Mouse (Mus musculus): Measurements from ENCODE around the gene Tead1. TPM values are rescaled to one million over a fixed set of nuclear protein-coding genes. Genes with fewer than 3 reads are reported as not detected.
A peak's percentile ranks its signal among the peaks of the same experiment; 100 is the strongest.

The Tead1 gene
- polyA plus RNA-seq, 1 experiment from 2014 or later = 16.9 TPM

DNA sequence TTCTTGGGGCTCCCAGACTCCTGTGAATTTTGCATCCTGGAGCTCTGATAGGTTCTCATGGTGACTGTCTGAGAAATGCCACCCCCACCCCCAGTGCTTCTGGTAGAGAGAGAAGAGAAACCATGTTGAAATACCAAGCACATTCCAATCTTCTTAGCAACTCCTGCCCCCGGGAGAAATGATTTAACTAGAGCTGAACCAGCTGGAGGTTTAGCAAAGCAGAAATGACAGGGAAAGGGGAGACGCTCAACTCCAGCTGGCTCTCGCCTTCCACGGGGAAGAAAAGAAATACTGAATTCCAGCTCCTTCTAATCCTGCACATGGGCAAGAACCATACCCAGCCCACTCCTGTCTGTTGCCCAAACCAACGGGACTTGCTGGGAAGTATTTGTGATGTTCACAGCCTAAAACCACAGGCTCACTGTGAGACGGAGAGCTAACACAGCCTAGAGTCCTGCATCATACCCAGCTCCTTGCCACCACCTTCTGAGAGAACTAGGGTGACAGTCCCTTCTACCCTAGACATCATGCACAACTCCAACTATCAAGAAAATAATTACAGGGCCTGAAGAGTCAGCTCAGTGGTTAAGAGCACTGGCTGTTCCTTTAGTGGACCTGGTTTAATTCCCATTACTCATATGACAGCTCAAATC, 15.7 kb upstream of the Tead1 start:
- ATAC-seq = peak; percentile 45; the same call in 1 of the 2 replicates
- peaks cover 15% of the 10 kb centered on the region for H3K4me1 ChIP-seq (replicated peaks)
- no peak overlapping the region for H3K4me3 ChIP-seq (replicated peaks)
- no peak overlapping the region for H3K9ac ChIP-seq (replicated peaks)
- H3K27me3 ChIP-seq = no peaks in the 10 kb centered on the region
- H3K9me3 ChIP-seq = no peaks in the 10 kb centered on the region
- peak overlapping the region; percentile 26; the same call in 1 of the 2 replicates for H3K27ac ChIP-seq
- no peaks in the 10 kb centered on the region for H3K36me3 ChIP-seq
- H3K4me2 ChIP-seq (replicated peaks) = no peak overlapping the region; the same call in 1 of the 2 replicates
- 20% methylated on average over 6 of the region's 6 CpGs for WGBS

- no peak overlapping the region for H3K27ac ChIP-seq
- H3K9ac ChIP-seq (replicated peaks) = no peak overlapping the region
- no peaks in the 10 kb centered on the region for H3K4me1 ChIP-seq (replicated peaks)
- H3K4me3 ChIP-seq (replicated peaks) = no peak overlapping the region
- H3K4me2 ChIP-seq (replicated peaks) = no peak overlapping the region
- 0 out of 2 replicates have a peak, but pooled peaks cover 4% of the 10 kb centered on the region for H3K27me3 ChIP-seq
- H3K9me3 ChIP-seq = no peaks in the 10 kb centered on the region
- no peaks in the 10 kb centered on the region for H3K36me3 ChIP-seq
- WGBS = 92% methylated on average over 2 of the region's 2 CpGs
- ATAC-seq = no peak
Measured at GRCm38 (mm10) chr7:112669993-112670392, 9.1 kb upstream of the Tead1 start.

DNA sequence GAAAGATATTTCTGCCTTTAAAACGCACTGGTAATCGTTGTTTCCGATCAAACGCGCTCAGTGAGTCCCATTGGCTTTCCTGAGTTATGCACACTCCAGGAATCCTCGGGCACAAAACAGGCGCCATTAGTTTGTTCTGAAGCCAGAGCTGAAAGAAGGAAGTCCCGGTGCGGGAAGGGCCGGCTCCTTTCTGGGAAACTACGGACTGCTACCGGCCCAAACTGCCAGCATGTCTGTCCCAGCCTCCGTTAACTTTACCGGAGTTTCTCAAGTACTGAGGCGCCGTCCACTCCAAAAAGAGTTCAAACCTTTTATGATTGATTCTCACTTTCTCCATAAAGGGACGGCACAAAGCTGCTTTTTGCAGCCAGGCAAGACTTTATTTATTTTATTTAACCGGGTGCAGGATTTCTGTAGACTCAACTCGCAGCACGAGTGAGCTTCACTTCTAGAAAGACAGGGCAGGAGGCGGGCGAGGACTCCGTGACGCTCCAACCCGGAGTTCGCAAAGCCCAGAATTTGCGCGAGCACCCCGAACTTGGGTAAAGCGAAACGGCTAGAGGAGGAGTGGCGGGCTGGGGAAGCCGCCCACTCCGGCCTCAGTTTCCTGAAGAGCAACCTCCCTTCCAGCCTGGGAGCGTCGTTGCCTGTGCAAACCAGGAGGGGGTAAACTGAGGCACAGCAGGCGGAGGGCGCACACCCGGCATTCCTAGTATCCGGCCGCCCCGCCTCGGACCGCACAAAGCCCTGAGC, 524 bp upstream of the Tead1 start:
- H3K27me3 ChIP-seq = peaks cover 17% of the 10 kb centered on the region; the same call in 1 of the 2 replicates
- peak overlapping the region; percentile 58 for H3K9ac ChIP-seq (replicated peaks)
- peak; percentile 73 for ATAC-seq
- no peaks in the 10 kb centered on the region for H3K9me3 ChIP-seq
- peaks cover 29% of the 10 kb centered on the region for H3K4me1 ChIP-seq (replicated peaks)
- under 1% methylated on average over 37 of the region's 44 CpGs for WGBS
- peak overlapping the region; percentile 85 for H3K4me3 ChIP-seq (replicated peaks)
- peak overlapping the region; percentile 51 for H3K27ac ChIP-seq
- H3K4me2 ChIP-seq (replicated peaks) = peak overlapping the region; percentile 81
- no peaks in the 10 kb centered on the region for H3K36me3 ChIP-seq

DNA sequence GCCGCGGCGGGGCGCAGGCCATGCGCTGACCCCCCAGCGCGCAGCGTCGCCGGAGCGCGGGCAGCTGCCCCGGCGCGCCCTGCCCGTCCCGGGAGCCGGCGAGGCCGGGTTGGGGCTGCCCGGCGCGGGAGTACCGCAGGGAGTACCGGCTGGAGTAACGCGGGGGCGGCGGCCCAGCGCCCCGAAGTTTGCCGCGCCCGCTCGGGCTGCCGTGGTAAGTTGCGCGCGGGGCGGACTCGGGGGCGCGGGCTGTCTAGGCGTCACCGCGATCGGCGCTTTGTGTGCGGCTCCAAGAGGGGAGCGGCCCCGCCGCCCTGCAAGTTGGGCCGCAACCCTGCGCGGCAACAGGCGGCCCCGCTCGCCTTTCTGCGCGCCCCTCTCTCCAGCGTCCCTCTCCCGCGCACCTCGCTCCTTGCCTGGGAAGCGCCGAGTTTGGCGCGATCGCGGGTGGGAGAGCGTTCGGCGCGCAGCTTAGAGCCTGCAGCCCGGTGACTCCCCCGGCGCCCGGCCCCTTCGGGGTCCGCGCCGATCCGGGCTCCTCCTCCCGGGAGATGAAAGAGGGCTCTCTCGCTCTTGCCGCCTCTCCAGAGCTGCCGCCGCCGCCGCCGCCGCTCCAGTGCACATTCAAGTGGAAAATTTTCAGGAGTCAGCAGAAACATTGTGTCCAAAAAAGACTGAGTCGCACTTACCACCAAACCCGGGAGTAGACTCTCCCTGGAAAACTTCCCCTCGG, 561 bp downstream of the Tead1 start:
- under 1% methylated on average over 93 of the region's 95 CpGs for whole genome bisulfite sequencing

DNA sequence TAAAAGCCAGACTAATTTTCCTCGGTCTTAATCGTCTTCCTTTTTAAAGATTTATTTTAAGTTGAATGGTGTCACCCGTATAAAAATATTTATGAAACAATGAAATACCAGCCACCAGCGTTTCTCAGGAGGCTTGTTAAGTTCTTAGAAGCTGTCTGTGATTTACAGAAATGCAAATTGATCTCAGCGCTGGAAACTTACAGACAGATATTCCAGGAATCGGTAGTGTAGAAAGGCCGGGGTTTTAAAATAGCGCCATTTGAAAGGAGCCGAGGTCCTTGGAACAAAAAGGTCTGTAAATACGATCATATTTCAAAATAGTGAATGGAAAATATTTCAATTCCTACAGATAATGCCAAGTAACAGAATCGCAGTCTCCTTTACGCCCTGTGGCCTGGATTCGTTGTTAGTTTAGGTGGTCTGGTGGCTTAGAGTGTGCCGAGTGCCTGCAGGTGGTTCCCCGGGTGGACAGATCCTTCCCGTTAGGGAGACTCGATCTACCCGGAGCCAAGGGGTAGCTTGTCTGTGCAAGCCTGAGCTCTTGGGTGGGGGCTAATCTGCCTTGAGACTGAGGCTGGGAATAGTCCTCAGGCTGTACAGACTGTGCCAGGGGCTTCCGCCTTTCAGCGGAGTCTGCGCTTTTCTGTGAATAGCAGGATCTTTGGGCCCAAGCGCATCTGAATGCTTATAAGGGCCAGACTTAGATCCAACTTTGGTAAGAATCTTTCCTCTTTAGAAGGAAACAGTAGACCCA, 1.6 kb downstream of the Tead1 start:
- peaks cover 50% of the 10 kb centered on the region for H3K4me1 ChIP-seq (replicated peaks)
- ATAC-seq = no peak; the same call in 1 of the 2 replicates
- under 1% methylated on average over 22 of the region's 22 CpGs for WGBS
- no peaks in the 10 kb centered on the region for H3K9me3 ChIP-seq
- peak overlapping the region; percentile 70 for H3K27ac ChIP-seq
- H3K9ac ChIP-seq (replicated peaks) = peak overlapping the region; percentile 85
- no peaks in the 10 kb centered on the region for H3K36me3 ChIP-seq
- peak overlapping the region; percentile 85 for H3K4me3 ChIP-seq (replicated peaks)
- H3K27me3 ChIP-seq = peaks cover 13% of the 10 kb centered on the region; the same call in 1 of the 2 replicates
- H3K4me2 ChIP-seq (replicated peaks) = peak overlapping the region; percentile 81

More for the DNA sequence above, 561 bp downstream of the Tead1 start:
- no peaks in the 10 kb centered on the region for H3K36me3 ChIP-seq
- H3K27ac ChIP-seq = peak overlapping the region; percentile 78
- peak overlapping the region; percentile 85 for H3K4me3 ChIP-seq (replicated peaks)
- peak overlapping the region; percentile 85 for H3K9ac ChIP-seq (replicated peaks)
- H3K9me3 ChIP-seq = no peaks in the 10 kb centered on the region
- H3K27me3 ChIP-seq = peaks cover 13% of the 10 kb centered on the region; the same call in 1 of the 2 replicates
- peaks cover 40% of the 10 kb centered on the region for H3K4me1 ChIP-seq (replicated peaks)
- peak overlapping the region; percentile 81 for H3K4me2 ChIP-seq (replicated peaks)
- ATAC-seq = peak; percentile 77

DNA sequence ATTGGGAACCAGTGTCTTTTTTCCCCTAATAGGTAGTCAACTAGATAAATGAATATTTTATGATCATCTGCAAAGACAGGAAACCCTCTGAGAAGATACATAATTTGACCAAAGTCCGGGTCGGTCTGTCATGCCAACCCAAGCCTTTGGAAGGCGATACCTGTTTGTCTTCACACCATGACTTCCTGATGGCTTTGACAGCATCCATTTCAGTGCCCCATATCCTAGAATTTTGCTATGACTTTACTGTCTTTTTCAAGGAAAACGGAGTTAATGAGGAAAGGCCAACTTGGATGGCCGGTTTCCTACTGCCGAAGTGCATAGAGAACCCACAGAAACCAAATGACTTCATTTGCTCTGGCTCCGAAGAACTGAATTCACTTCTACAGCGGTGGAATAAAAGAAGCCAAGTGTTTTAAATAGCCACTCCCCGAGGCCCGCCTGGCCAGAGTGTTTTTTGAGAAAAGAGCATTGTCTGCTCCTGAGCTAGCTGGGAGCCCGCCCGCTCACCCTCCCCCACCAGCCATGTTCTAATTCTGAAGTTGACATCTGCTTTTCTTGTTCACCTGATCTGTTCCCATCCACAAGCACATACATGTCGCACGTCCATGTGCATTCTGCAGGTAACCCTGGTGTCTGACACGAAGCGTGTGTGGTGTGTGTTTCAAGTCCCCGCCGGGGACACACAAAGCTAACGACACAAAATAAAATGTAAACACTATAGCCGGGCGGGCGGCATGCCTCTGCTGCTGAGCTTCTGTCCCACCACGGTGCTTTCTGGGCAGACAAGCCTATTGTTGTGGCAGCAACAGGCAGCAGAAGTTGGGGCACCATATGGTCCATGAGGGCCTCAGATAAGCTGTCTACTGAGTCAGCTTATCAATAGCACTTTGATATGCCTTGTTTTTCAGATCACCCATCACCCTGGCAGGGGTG, 5.8 kb downstream of the Tead1 start:
- peak; percentile 69 for ATAC-seq
- Histone ChIP-seq H3K9me3 (no peaks in the 10 kb centered on the region), H3K4me3 (replicated peaks) (peak overlapping the region; percentile 7; the same call in 1 of the 2 replicates), H3K36me3 (no peaks in the 10 kb centered on the region), H3K27ac (peak overlapping the region; percentile 67), H3K27me3 (0 out of 2 replicates have a peak, but pooled peaks cover 2% of the 10 kb centered on the region), H3K9ac (replicated peaks) (no peak overlapping the region; the same call in 1 of the 2 replicates), H3K4me2 (replicated peaks) (peak overlapping the region; percentile 45), H3K4me1 (replicated peaks) (peaks cover 86% of the 10 kb centered on the region)
- 4% methylated on average over 23 of the region's 23 CpGs for WGBS

- no peak overlapping the region for H3K4me3 ChIP-seq (replicated peaks)
- no peaks in the 10 kb centered on the region for H3K36me3 ChIP-seq
- peaks cover 91% of the 10 kb centered on the region for H3K4me1 ChIP-seq (replicated peaks)
- H3K9ac ChIP-seq (replicated peaks) = no peak overlapping the region; the same call in 1 of the 2 replicates
- 0 out of 2 replicates have a peak, but pooled peaks cover 6% of the 10 kb centered on the region for H3K27me3 ChIP-seq
- no peak overlapping the region for H3K27ac ChIP-seq
- no peak overlapping the region for H3K4me2 ChIP-seq (replicated peaks)
- H3K9me3 ChIP-seq = no peaks in the 10 kb centered on the region
- 55% methylated on average over 3 of the region's 3 CpGs for WGBS
- ATAC-seq = no peak
Measured at GRCm38 (mm10) chr7:112685993-112686392, 6.9 kb downstream of the Tead1 start.

GRCm38 (mm10) chr7:112686586-112686985, 7.5 kb downstream of the Tead1 start:
- H3K36me3 ChIP-seq = no peaks in the 10 kb centered on the region
- no peak overlapping the region for H3K4me2 ChIP-seq (replicated peaks)
- no peak overlapping the region for H3K4me3 ChIP-seq (replicated peaks)
- H3K9me3 ChIP-seq = no peaks in the 10 kb centered on the region
- peaks cover 93% of the 10 kb centered on the region for H3K4me1 ChIP-seq (replicated peaks)
- no peak for ATAC-seq
- no peak overlapping the region for H3K27ac ChIP-seq
- WGBS = 43% methylated on average over 10 of the region's 10 CpGs
- H3K27me3 ChIP-seq = 0 out of 2 replicates have a peak, but pooled peaks cover 6% of the 10 kb centered on the region
- no peak overlapping the region for H3K9ac ChIP-seq (replicated peaks)

DNA sequence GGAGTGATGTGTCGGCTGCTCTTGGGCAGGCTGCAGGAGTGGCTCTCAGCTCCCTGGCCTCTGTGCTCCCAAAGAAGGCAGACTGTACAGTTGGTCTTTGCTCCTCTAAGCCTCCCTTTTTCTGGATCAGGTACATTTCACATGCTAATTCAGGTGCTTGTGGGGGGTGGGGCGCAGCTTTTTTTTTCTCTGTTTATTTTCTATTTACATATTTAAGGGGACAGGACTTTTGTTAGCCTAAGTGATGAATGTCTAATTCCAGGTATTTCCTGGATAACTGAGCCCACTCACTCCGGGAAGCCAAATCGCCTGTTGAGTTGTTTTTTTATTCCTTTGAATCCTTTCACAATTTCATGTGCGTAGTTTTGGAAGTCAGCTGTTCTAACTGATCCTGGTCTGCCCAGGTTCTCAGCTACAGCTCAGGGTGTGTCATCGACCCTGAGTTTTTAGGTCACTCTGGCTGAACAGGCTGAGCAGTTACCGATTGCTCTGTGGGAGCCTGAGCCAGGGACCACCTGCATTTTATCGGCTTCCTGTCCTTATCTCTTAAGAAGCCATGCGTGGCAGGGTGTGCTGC, 9.4 kb downstream of the Tead1 start:
- no peak for ATAC-seq
- Histone ChIP-seq H3K9me3 (no peaks in the 10 kb centered on the region), H3K4me1 (replicated peaks) (peaks cover 80% of the 10 kb centered on the region), H3K4me2 (replicated peaks) (no peak overlapping the region), H3K9ac (replicated peaks) (no peak overlapping the region), H3K36me3 (no peaks in the 10 kb centered on the region), H3K4me3 (replicated peaks) (no peak overlapping the region), H3K27ac (no peak overlapping the region), H3K27me3 (0 out of 2 replicates have a peak, but pooled peaks cover 6% of the 10 kb centered on the region)
- 35% methylated on average over 9 of the region's 9 CpGs for WGBS
